Mouse (Mus musculus) lung, postnatal 0 days (tissue): ENCODE data around the gene Olfr1282.

Source experiments
- CTCF ChIP-seq: IDR thresholded peaks from 2 replicates; pipeline ENCODE4 v1.5.1; 2016; ENCODE audit warnings: antibody characterized with exemption, mild to moderate bottlenecking
- EP300 ChIP-seq: IDR thresholded peaks from 2 replicates; pipeline ENCODE4 v1.6.1; 2016; ENCODE audit warnings: antibody characterized with exemption, mild to moderate bottlenecking, control low read depth

DNA sequence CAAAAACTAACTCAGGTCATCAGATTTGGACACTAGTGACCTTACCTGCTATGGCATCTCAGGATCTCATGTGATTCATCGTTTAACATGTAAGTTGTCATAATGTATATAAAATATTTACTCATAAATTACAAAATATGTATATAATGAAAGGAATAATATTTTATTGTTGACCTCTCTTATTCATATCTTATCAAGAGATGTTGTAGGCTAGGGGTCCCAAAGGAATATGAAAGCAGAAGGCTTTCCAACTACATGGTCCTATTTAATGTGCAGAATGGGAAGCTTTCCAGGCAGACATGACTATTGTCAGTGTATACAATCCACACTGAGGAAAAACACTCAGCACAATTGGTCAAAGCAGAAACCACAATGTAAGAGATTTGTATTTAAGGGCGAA lies 30.6 kb upstream of the Olfr1282 start, which contains the start of gene Olfr1283:
- TF ChIP-seq CTCF (no peak), EP300 (no peak)
